Mouse (Mus musculus) gastrocnemius, postnatal 36 days (tissue): Measurements from ENCODE around the gene Gm45021. TPM values are rescaled to one million over a fixed set of nuclear protein-coding genes. Genes with fewer than 3 reads are reported as not detected.
"Not testable (repeated sequence)": the region's sequence is repeated elsewhere in the genome, so short reads cannot be mapped to it uniquely, and the experiment has no call there.

Experiments used
- DNase-seq, 2 experiments: peaks; one replicate each; pipeline ENCODE4 v3.0.0; 2022
- intact Hi-C: fragments of 180-260 bp; cut with DNase I; formaldehyde crosslinking; loops from one replicate; pipeline ENCODE4 v1.15.1; 2025
- total RNA-seq, 2 experiments: library from RNA; stranded (reverse); gene quantifications; 2 replicates each; pipeline ENCODE4 v1.2.3; 2021

Gm45021 gene
- total RNA-seq, 2 experiments from 2014 or later = not detected

GRCm38 (mm10) chr6:48602080-48602741, 12.8 kb downstream of the Gm45021 start:
- no peak for DNase-seq
- intact Hi-C loops = no loop called here

GRCm38 (mm10) chr6:48608124-48608523, 18.7 kb downstream of the Gm45021 start:
- DNase-seq = no peak

GRCm38 (mm10) chr6:48609512-48609911, 20.1 kb downstream of the Gm45021 start:
- no peak for DNase-seq
- intact Hi-C loops = no loop called here

More at GRCm38 (mm10) chr6:48608124-48608523, 18.7 kb downstream of the Gm45021 start:
- intact Hi-C loops = no loop called here

GRCm38 (mm10) chr6:48610657-48611056, 21.2 kb downstream of the Gm45021 start:
- DNase-seq = no peak
- intact Hi-C loops = no loop called here

GRCm38 (mm10) chr6:48613464-48613863, 24.1 kb downstream of the Gm45021 start:
- intact Hi-C loops = no loop called here
- DNase-seq = no peak

GRCm38 (mm10) chr6:48614756-48615155, 25.3 kb downstream of the Gm45021 start:
- DNase-seq = no peak
- intact Hi-C loops = no loop called here

GRCm38 (mm10) chr6:48620031-48620430, 30.6 kb downstream of the Gm45021 start:
- no peak for DNase-seq

GRCm38 (mm10) chr6:48622186-48622843, 32.9 kb downstream of the Gm45021 start:
- DNase-seq, intact Hi-C loops: not testable (repeated sequence)

More at GRCm38 (mm10) chr6:48620031-48620430, 30.6 kb downstream of the Gm45021 start:
- intact Hi-C loops = no loop called here

GRCm38 (mm10) chr6:48623460-48623859, 34.0 kb downstream of the Gm45021 start:
- intact Hi-C loops = no loop called here
- no peak for DNase-seq

- DNase-seq = no peak
- intact Hi-C loops = no loop called here
These were observed 37.1 kb downstream of the Gm45021 start, which contains the start of gene AI854703 for GRCm38 (mm10) chr6:48626464-48626863. Gene AI854703, plus strand, starts transcription at chr6:48626764.

- intact Hi-C loops = no loop called here
- DNase-seq = peak; percentile 30 to 31
These were observed 37.6 kb downstream of the Gm45021 start for GRCm38 (mm10) chr6:48626984-48627383.

- no peak for DNase-seq
- intact Hi-C loops = no loop called here
These were observed 38.1 kb downstream of the Gm45021 start for GRCm38 (mm10) chr6:48627511-48627924.

- no peak for DNase-seq
- intact Hi-C loops = no loop called here
These were observed 39.0 kb downstream of the Gm45021 start for GRCm38 (mm10) chr6:48628377-48628776.

- intact Hi-C loops = no loop called here
- no peak for DNase-seq
These were observed 39.6 kb downstream of the Gm45021 start for GRCm38 (mm10) chr6:48628808-48629660.

- no peak for DNase-seq
- intact Hi-C loops = loop anchor here (5.0 kb wide), 1 partner anchor 42 kb away; the partner anchor contains the start of gene Gm45021
These were observed 40.2 kb downstream of the Gm45021 start for GRCm38 (mm10) chr6:48629661-48630034.

- intact Hi-C loops = loop anchor here (5.0 kb wide), 1 partner anchor 44 kb away; the partner anchor contains the start of gene Gm45021
- no peak for DNase-seq
These were observed 41.4 kb downstream of the Gm45021 start for GRCm38 (mm10) chr6:48630831-48631230.

- intact Hi-C loops = no loop called here
- DNase-seq = no peak
These were observed 45.7 kb downstream of the Gm45021 start for GRCm38 (mm10) chr6:48635105-48635504.

GRCm38 (mm10) chr6:48636515-48636914, 47.1 kb downstream of the Gm45021 start:
- intact Hi-C loops = no loop called here

GRCm38 (mm10) chr6:48637811-48638500, 48.5 kb downstream of the Gm45021 start:
- no peak for DNase-seq
- intact Hi-C loops = no loop called here

More at GRCm38 (mm10) chr6:48636515-48636914, 47.1 kb downstream of the Gm45021 start:
- no peak for DNase-seq

- DNase-seq = no peak
- intact Hi-C loops = no loop called here
These were observed 49.1 kb downstream of the Gm45021 start for GRCm38 (mm10) chr6:48638553-48638952.
